Mouse (Mus musculus) G1E (cell line): Measurements from ENCODE around the gene Tssk6.

Experiments
- CTCF ChIP-seq: IDR thresholded peaks from 2 replicates; pipeline ENCODE4 v1.5.1; 2012; ENCODE audit warnings: low read depth, low read length, inconsistent platforms, mixed read lengths
- GATA2 ChIP-seq: IDR thresholded peaks from 2 replicates; pipeline ENCODE4 v1.6.1; 2012; ENCODE audit warnings: low read depth, low read length, inconsistent platforms, borderline replicate concordance

- TF ChIP-seq CTCF (no peak), GATA2 (no peak)
Observed at GRCm38 (mm10) chr8:69870003-69870765, 31.8 kb upstream of the Tssk6 start.
